Mouse (Mus musculus): Measurements from ENCODE around the gene Ttc41.
"Not testable (repeated sequence)": the region's sequence is repeated elsewhere in the genome, so short reads cannot be mapped to it uniquely, and the experiment has no call there.

The Ttc41 gene

GRCm38 (mm10) chr10:86705318-86705921 is at the start of gene Ttc41, which contains the start of gene Hsp90b1:
Gene Ttc41 (plus strand): TSS chr10:86705811.
Gene Hsp90b1 (minus strand): TSS chr10:86705509.
- peak; percentile 100 for DNase-seq

- DNase-seq: not testable (repeated sequence)
These were observed 35.1 kb upstream of the Ttc41 start for GRCm38 (mm10) chr10:86670550-86670949.

GRCm38 (mm10) chr10:86684797-86685178 is 20.8 kb upstream of the Ttc41 start:
- DNase-seq: not testable (repeated sequence)

GRCm38 (mm10) chr10:86685179-86686016 is 20.2 kb upstream of the Ttc41 start:
- peak; percentile 87 for DNase-seq

- not testable (repeated sequence) for DNase-seq
These were observed 19.6 kb upstream of the Ttc41 start for GRCm38 (mm10) chr10:86686017-86686360.

- no peak for DNase-seq
These were observed 5.4 kb upstream of the Ttc41 start for GRCm38 (mm10) chr10:86700251-86700650.

GRCm38 (mm10) chr10:86700973-86701372 is 4.6 kb upstream of the Ttc41 start:
- DNase-seq: no peak

- DNase-seq: no peak
These were observed 3.2 kb upstream of the Ttc41 start for GRCm38 (mm10) chr10:86702312-86702920.

GRCm38 (mm10) chr10:86703375-86703774 is 2.2 kb upstream of the Ttc41 start:
- DNase-seq: no peak

- DNase-seq: no peak
These were observed 1.5 kb upstream of the Ttc41 start for GRCm38 (mm10) chr10:86704141-86704540.

GRCm38 (mm10) chr10:86704589-86705191 is 921 bp upstream of the Ttc41 start:
- no peak for DNase-seq

GRCm38 (mm10) chr10:86705922-86706752 is 526 bp downstream of the Ttc41 start:
- peak; percentile 96 for DNase-seq

GRCm38 (mm10) chr10:86707134-86707533 is 1.5 kb downstream of the Ttc41 start:
- DNase-seq: no peak

GRCm38 (mm10) chr10:86712156-86712555 is 6.5 kb downstream of the Ttc41 start:
- DNase-seq: peak; percentile 79

- peak; percentile 27 for DNase-seq
These were observed 22.0 kb downstream of the Ttc41 start for GRCm38 (mm10) chr10:86727548-86727980.

GRCm38 (mm10) chr10:86728176-86728575 is 22.6 kb downstream of the Ttc41 start:
- no peak for DNase-seq

GRCm38 (mm10) chr10:86730823-86731499 is 25.4 kb downstream of the Ttc41 start:
- peak; percentile 89 for DNase-seq

GRCm38 (mm10) chr10:86731500-86731863 is 25.9 kb downstream of the Ttc41 start:
- no peak for DNase-seq

- DNase-seq: no peak
These were observed 29.4 kb downstream of the Ttc41 start for GRCm38 (mm10) chr10:86735036-86735435.

- no peak for DNase-seq
These were observed 37.3 kb downstream of the Ttc41 start for GRCm38 (mm10) chr10:86742918-86743317.

- DNase-seq: no peak
These were observed 38.7 kb downstream of the Ttc41 start for GRCm38 (mm10) chr10:86744306-86744705.
